Mouse (Mus musculus): ENCODE measurements around the gene Slc23a2. TPM values are rescaled to one million over a fixed set of nuclear protein-coding genes. Genes with fewer than 3 reads are reported as not detected.

Gene Slc23a2
- polyA plus RNA-seq, 1 experiment from 2014 or later, result 18.5 TPM

GRCm38 (mm10) chr2:132047364-132047763 lies 97.5 kb downstream of the Slc23a2 start:
- ATAC-seq (ENCODE audit: low read depth), result no peak
- Histone ChIP-seq H3K9ac (ENCODE audit: low read depth, low read length) (no peak overlapping the region), H3K4me3 (ENCODE audit: low read depth, low read length) (no peak overlapping the region), H3K4me2 (ENCODE audit: low read depth, low read length) (no peak overlapping the region), H3K36me3 (ENCODE audit: control insufficient read depth, insufficient read depth, low read length) (no peaks in the 10 kb centered on the region), H3K4me1 (ENCODE audit: control insufficient read depth, insufficient read depth, low read length) (peaks cover 4% of the 10 kb centered on the region), H3K27me3 (replicated peaks; ENCODE audit: control insufficient read depth, insufficient read depth, low read length) (no peaks in the 10 kb centered on the region), H3K27ac (replicated peaks; ENCODE audit: low read depth, low read length) (no peak overlapping the region), H3K9me3 (ENCODE audit: control insufficient read depth, low read length) (no peaks in the 10 kb centered on the region)
- no peak for DNase-seq (ENCODE audit: low spot score)
- 68% methylated on average over 4 of the region's 4 CpGs for WGBS

DNA sequence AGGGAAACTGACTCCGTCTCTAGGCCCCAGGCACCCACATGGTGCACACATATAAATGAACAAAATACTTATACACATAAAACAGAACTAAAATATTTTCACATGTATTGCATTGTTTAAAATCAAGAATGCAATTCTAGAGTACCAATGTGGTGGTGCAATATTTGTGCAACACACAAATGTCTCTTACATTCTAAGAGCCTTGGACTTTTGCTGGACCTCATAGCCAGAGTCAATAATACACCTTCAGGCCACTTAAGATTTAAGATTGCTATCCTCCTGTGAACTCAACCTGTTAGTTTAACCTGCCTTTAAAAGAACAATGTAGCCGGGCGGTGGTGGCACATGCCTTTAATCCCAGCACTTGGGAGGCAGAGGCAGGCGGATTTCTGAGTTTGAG lies 98.2 kb downstream of the Slc23a2 start:
- Histone ChIP-seq H3K9ac (ENCODE audit: low read depth, low read length) (no peak overlapping the region), H3K27ac (replicated peaks; ENCODE audit: low read depth, low read length) (no peak overlapping the region), H3K4me3 (ENCODE audit: low read depth, low read length) (no peak overlapping the region), H3K36me3 (ENCODE audit: control insufficient read depth, insufficient read depth, low read length) (no peaks in the 10 kb centered on the region), H3K27me3 (replicated peaks; ENCODE audit: control insufficient read depth, insufficient read depth, low read length) (no peaks in the 10 kb centered on the region), H3K4me2 (ENCODE audit: low read depth, low read length) (no peak overlapping the region), H3K9me3 (ENCODE audit: control insufficient read depth, low read length) (no peaks in the 10 kb centered on the region), H3K4me1 (ENCODE audit: control insufficient read depth, insufficient read depth, low read length) (peaks cover 4% of the 10 kb centered on the region)
- WGBS, result 92% methylated on average over 4 of the region's 4 CpGs
- DNase-seq (ENCODE audit: low spot score) (no peak), ATAC-seq (ENCODE audit: low read depth) (no peak)

DNA sequence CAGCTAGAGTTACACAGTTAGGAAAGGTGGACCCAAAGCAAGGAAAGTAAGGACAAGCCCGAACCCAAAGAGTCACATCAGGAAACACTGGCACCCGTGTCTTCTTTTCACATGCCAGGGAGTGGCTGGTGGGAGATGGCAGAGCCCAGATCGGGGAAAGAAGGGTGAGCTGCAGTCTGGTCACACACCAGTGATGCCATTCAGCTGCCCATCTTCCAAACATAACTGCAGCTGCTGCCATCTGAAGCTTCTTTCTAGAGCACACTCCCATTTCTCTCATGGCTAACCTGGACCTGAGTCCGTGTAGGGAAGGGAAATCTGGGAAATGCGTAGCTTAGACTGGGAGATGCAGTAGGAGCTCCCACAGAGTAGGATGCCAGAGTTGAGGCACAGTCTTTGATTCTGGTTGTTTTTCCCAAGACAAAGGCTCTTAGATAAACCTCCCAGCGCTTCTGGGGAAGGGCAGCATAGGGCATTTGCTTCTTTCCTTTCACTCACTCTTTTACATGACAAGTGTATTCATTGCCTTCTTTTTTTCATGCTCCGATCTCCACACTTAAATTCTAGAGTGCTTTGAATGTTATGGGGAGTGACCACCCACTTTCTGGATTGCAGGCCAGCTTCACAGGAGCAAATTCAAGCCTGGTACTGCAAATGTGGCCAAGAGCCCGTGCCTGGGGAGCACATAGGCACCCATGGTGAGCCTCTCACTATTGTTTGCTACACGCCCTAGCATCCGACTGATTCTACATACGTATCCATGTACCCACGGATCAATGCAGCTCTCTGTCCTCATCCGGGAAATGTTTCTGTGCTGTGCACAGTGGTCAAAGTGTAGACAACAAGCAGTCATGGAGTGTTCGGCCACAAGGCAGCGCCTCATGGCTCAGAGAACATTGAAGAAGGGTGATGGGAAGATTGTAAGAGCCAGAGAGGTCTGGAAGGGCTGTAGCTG lies 100.3 kb downstream of the Slc23a2 start:
- peaks cover 4% of the 10 kb centered on the region for H3K4me1 ChIP-seq (ENCODE audit: control insufficient read depth, insufficient read depth, low read length)
- H3K9me3 ChIP-seq (ENCODE audit: control insufficient read depth, low read length), result no peaks in the 10 kb centered on the region
- no peak overlapping the region for H3K27ac ChIP-seq (replicated peaks; ENCODE audit: low read depth, low read length)
- H3K4me2 ChIP-seq (ENCODE audit: low read depth, low read length), result no peak overlapping the region
- H3K36me3 ChIP-seq (ENCODE audit: control insufficient read depth, insufficient read depth, low read length), result no peaks in the 10 kb centered on the region
- DNase-seq (ENCODE audit: low spot score) (no peak), ATAC-seq (ENCODE audit: low read depth) (no peak)
- no peak overlapping the region for H3K9ac ChIP-seq (ENCODE audit: low read depth, low read length)
- 76% methylated on average over 15 of the region's 15 CpGs for WGBS
- H3K27me3 ChIP-seq (replicated peaks; ENCODE audit: control insufficient read depth, insufficient read depth, low read length), result no peaks in the 10 kb centered on the region
- no peak overlapping the region for H3K4me3 ChIP-seq (ENCODE audit: low read depth, low read length)

DNA sequence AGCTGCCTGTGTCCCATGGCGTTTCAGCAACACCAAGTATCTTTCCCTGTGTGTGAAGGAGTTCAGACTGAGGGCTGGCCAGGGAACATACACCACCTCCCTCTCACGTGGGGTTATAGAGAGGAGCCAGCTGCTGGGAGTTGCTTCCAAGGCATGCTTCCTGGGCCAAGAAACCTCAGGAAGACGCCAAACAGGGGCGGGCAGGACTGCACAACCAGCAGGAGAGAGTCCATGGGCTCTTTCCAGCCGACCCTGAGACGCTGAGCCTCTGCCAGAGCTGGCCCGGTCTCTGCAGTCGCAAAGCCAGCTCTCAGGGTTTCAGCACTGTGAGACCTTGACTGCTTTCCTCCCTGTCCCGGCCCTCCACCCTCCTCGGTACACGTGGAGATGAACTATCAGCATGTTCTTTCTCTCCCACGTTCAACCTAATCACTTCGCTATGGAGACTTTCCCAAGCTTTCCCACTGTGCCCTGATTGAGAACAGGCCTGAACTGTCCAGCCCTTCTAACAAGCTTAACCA lies 101.7 kb downstream of the Slc23a2 start:
- no peaks in the 10 kb centered on the region for H3K27me3 ChIP-seq (replicated peaks; ENCODE audit: control insufficient read depth, insufficient read depth, low read length)
- H3K9ac ChIP-seq (ENCODE audit: low read depth, low read length), result 0 out of 2 replicates have a peak overlapping the region, but pooled peaks have one; percentile 9
- ATAC-seq (ENCODE audit: low read depth) (peak; percentile 95), DNase-seq (ENCODE audit: low spot score) (peak; percentile 92)
- H3K4me1 ChIP-seq (ENCODE audit: control insufficient read depth, insufficient read depth, low read length), result peaks cover 4% of the 10 kb centered on the region
- H3K4me3 ChIP-seq (ENCODE audit: low read depth, low read length), result no peak overlapping the region
- peak overlapping the region; percentile 33 for H3K4me2 ChIP-seq (ENCODE audit: low read depth, low read length)
- H3K9me3 ChIP-seq (ENCODE audit: control insufficient read depth, low read length), result no peaks in the 10 kb centered on the region
- WGBS, result 13% methylated on average over 13 of the region's 13 CpGs
- H3K36me3 ChIP-seq (ENCODE audit: control insufficient read depth, insufficient read depth, low read length), result no peaks in the 10 kb centered on the region
- H3K27ac ChIP-seq (replicated peaks; ENCODE audit: low read depth, low read length), result peak overlapping the region; percentile 76

- no peaks in the 10 kb centered on the region for H3K27me3 ChIP-seq (replicated peaks; ENCODE audit: control insufficient read depth, insufficient read depth, low read length)
- WGBS, result 50% methylated on average over 7 of the region's 7 CpGs
- H3K4me2 ChIP-seq (ENCODE audit: low read depth, low read length), result no peak overlapping the region
- no peak for ATAC-seq (ENCODE audit: low read depth)
- no peaks in the 10 kb centered on the region for H3K9me3 ChIP-seq (ENCODE audit: control insufficient read depth, low read length)
- no peak overlapping the region for H3K4me3 ChIP-seq (ENCODE audit: low read depth, low read length)
- H3K9ac ChIP-seq (ENCODE audit: low read depth, low read length), result no peak overlapping the region
- no peak overlapping the region for H3K27ac ChIP-seq (replicated peaks; ENCODE audit: low read depth, low read length)
- no peaks in the 10 kb centered on the region for H3K36me3 ChIP-seq (ENCODE audit: control insufficient read depth, insufficient read depth, low read length)
- DNase-seq (ENCODE audit: low spot score), result no peak
- peaks cover 4% of the 10 kb centered on the region for H3K4me1 ChIP-seq (ENCODE audit: control insufficient read depth, insufficient read depth, low read length)
Measured at GRCm38 (mm10) chr2:132039894-132040293, 105.0 kb downstream of the Slc23a2 start.

GRCm38 (mm10) chr2:132036326-132036725 lies 108.6 kb downstream of the Slc23a2 start:
- Histone ChIP-seq H3K9ac (ENCODE audit: low read depth, low read length) (no peak overlapping the region), H3K4me1 (ENCODE audit: control insufficient read depth, insufficient read depth, low read length) (peaks cover under 1% of the 10 kb centered on the region), H3K27me3 (replicated peaks; ENCODE audit: control insufficient read depth, insufficient read depth, low read length) (0 out of 2 replicates have a peak, but pooled peaks cover under 1% of the 10 kb centered on the region), H3K4me3 (ENCODE audit: low read depth, low read length) (no peak overlapping the region), H3K27ac (replicated peaks; ENCODE audit: low read depth, low read length) (no peak overlapping the region), H3K9me3 (ENCODE audit: control insufficient read depth, low read length) (no peaks in the 10 kb centered on the region), H3K4me2 (ENCODE audit: low read depth, low read length) (no peak overlapping the region), H3K36me3 (ENCODE audit: control insufficient read depth, insufficient read depth, low read length) (no peaks in the 10 kb centered on the region)
- WGBS, result 63% methylated on average over 5 of the region's 5 CpGs
- no peak for ATAC-seq (ENCODE audit: low read depth)
- DNase-seq (ENCODE audit: low spot score), result no peak

GRCm38 (mm10) chr2:132035470-132035835 lies 109.5 kb downstream of the Slc23a2 start:
- no peaks in the 10 kb centered on the region for H3K9me3 ChIP-seq (ENCODE audit: control insufficient read depth, low read length)
- H3K27ac ChIP-seq (replicated peaks; ENCODE audit: low read depth, low read length), result 0 out of 2 replicates have a peak overlapping the region, but pooled peaks have one; percentile 21
- H3K4me2 ChIP-seq (ENCODE audit: low read depth, low read length), result no peak overlapping the region
- 0 out of 2 replicates have a peak, but pooled peaks cover 3% of the 10 kb centered on the region for H3K27me3 ChIP-seq (replicated peaks; ENCODE audit: control insufficient read depth, insufficient read depth, low read length)
- H3K9ac ChIP-seq (ENCODE audit: low read depth, low read length), result no peak overlapping the region
- peaks cover 9% of the 10 kb centered on the region for H3K4me1 ChIP-seq (ENCODE audit: control insufficient read depth, insufficient read depth, low read length)
- DNase-seq (ENCODE audit: low spot score) (no peak), ATAC-seq (ENCODE audit: low read depth) (no peak)
- no peak overlapping the region for H3K4me3 ChIP-seq (ENCODE audit: low read depth, low read length)
- 54% methylated on average over 11 of the region's 11 CpGs for WGBS
- H3K36me3 ChIP-seq (ENCODE audit: control insufficient read depth, insufficient read depth, low read length), result no peaks in the 10 kb centered on the region

- Histone ChIP-seq H3K27ac (replicated peaks; ENCODE audit: low read depth, low read length) (0 out of 2 replicates have a peak overlapping the region, but pooled peaks have one; percentile 21), H3K36me3 (ENCODE audit: control insufficient read depth, insufficient read depth, low read length) (no peaks in the 10 kb centered on the region), H3K9ac (ENCODE audit: low read depth, low read length) (no peak overlapping the region), H3K4me3 (ENCODE audit: low read depth, low read length) (no peak overlapping the region), H3K27me3 (replicated peaks; ENCODE audit: control insufficient read depth, insufficient read depth, low read length) (0 out of 2 replicates have a peak, but pooled peaks cover 3% of the 10 kb centered on the region), H3K4me2 (ENCODE audit: low read depth, low read length) (no peak overlapping the region), H3K4me1 (ENCODE audit: control insufficient read depth, insufficient read depth, low read length) (peaks cover 10% of the 10 kb centered on the region), H3K9me3 (ENCODE audit: control insufficient read depth, low read length) (no peaks in the 10 kb centered on the region)
- WGBS, result 57% methylated on average over 4 of the region's 4 CpGs
- no peak for ATAC-seq (ENCODE audit: low read depth)
- peak; percentile 25 for DNase-seq (ENCODE audit: low spot score)
Measured at GRCm38 (mm10) chr2:132034590-132035469, 110.1 kb downstream of the Slc23a2 start.

Data from embryonic facial prominence, embryonic 14.5 days (tissue).